Mouse (Mus musculus): Measurements from ENCODE around the gene Acot10. TPM values are rescaled to one million over a fixed set of nuclear protein-coding genes. Genes with fewer than 3 reads are reported as not detected.
"Not testable (repeated sequence)": the region's sequence is repeated elsewhere in the genome, so short reads cannot be mapped to it uniquely, and the experiment has no call there.

Gene Acot10
- under 1 TPM in 1 of 2 experiments, not detected in 1; 0.48 TPM for polyA plus RNA-seq (2017; shearing (Covaris generic))

DNA sequence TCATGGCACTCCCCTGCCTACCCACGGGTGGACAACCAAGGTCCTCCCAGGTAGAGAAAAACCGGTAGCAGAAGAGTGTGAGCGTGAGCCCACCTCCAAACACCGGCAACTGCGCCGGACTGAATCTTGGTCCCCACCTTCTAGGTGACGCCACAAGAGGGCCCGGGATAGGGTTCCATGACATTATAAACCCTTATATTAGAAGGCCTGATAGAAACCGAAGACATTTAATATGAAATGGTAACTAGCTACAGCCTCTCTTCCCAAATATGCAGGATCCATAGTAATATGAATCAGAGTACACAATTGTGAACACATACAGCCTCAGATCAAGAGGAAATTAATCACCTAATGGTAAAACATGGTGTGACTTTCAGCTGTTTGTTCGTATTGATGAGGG is at the start of gene Acot10:
Acot10 (minus strand) TSS at position 101 of the 400 bp plus-strand sequence.
- no peak for ATAC-seq

GRCm38 (mm10) chr15:20711859-20712258 is 45.3 kb upstream of the Acot10 start:
- ATAC-seq = no peak

- no peak for ATAC-seq
Measured at GRCm38 (mm10) chr15:20696229-20696628, 29.7 kb upstream of the Acot10 start.

DNA sequence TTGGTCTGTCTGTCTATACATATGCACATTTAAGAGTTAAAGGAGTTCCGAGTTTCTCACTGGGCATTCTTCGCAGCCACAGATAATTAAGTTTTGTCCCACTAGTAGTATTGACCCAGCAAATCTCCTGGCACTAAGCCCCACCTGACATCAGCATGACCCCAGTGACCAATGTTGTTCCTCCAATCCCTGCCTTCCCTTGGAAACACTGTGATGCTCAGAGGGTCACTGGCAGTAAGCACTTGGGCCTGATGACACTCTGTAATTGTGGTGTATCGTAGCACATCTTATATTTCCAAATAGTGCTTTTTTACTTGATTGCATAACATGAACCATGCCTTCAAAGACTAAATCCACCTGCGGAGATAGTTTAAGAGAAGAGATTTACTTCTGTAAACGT is 17.6 kb upstream of the Acot10 start:
- no peak for ATAC-seq

GRCm38 (mm10) chr15:20682719-20683118 is 16.2 kb upstream of the Acot10 start:
- no peak for ATAC-seq

- ATAC-seq = not testable (repeated sequence)
Measured at GRCm38 (mm10) chr15:20669507-20669906, 3.0 kb upstream of the Acot10 start.

DNA sequence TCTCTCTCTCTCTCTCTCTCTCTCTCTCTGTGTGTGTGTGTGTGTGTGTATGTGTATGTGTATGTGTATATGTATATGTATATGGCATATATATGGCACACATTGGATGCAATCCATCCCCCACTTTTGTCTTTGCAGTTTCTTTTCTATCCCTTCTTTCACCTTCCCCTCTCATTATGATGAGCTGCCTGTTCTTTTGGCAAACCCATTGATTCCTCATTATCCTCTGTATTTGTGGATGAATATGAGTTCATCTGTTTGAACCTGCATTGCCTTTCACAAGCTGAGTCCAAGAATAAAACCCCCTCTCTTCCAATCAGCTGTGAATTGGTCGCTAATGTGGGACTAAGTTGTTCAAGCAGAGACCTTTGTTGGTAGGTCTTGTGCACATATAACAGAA is 1.4 kb upstream of the Acot10 start:
- no peak for ATAC-seq

- ATAC-seq = no peak
Measured at GRCm38 (mm10) chr15:20667350-20667749, 800 bp upstream of the Acot10 start.

DNA sequence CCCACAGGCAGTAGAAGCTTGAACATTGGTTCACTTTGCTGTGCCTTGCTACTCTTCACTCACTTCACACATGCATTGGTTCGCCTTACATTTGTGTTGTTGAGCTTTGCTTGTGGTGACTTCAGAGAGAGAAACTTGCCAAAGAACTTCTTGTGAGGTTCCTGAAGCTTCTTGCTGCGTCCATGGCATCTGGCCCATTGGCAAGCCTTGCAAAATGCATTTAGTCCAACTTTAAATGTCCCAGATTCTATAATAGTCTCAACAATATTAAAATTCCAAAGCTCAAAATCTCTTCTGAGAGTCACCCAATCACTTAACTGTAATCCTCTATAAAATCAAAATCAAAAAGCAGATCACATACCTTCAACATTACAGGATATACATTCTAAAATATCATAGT is 6.3 kb downstream of the Acot10 start:
- no peak for ATAC-seq

DNA sequence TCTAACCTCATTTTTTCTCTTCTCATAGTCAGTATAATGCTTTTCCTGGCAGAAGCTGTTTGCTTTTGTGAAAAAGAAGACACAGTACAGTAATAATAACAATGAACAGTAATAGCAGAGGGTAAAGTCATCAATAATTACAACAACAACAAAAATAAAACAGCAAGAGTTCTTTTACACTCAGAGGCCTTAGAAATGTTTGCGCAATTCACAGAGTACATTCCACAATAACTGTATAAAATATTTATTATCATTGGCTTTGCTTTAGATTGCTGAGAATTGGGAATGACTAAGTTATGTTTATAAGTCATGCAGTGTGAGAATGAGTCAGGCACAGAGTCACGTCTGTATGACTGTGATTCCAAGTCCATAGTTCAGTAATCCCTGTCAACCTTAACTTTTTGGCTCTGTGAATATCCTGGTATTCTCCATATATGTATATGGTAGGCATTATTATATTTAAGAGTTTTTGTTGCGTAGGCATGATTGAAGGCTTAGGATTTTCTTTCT is 23.6 kb downstream of the Acot10 start:
- no peak for ATAC-seq

DNA sequence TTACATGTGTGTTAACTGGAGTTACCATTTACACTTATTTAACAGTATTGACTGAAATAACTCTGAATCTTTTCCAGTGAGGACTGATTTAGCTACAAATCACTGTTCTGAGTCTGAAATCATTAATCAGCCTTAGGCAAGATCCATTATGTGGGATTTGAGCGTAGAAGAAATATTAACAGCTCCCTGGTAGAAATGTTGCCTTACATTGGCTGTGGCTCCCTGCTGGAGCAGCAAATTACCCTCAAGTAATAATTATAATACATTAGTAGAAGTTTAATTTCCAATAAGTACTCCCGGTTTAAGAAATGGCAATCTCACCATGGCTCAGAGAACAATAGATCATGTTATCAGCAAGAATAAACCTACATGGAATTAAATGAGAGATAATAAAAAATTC is 27.4 kb downstream of the Acot10 start:
- no peak for ATAC-seq

DNA sequence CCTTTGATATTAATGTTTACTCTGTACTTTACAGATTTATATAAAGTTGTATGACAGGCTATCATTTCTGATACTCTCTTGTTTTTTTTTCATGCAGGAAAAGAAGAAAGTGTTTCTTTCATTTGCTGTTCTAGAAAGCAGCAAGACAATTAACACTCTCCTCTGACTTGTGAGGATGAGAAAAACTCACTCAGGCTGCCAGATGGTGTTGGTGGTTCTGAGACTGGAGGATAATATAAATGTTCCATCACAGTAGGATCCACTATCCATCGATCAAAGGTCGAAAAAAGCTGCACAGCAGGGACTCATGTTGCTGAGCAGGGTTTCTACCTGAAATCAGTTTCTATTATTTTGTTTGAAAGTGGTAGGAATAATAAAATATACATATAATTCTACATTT is 32.0 kb downstream of the Acot10 start:
- no peak for ATAC-seq

Other genes with a start within 250 kb of the Acot10 start
- gene Cdh12, start 217.5 kb downstream of the Acot10 start, polyA plus RNA-seq (2017; shearing (Covaris generic)) = not detected

Data from CD4-positive, CD25-positive, alpha-beta regulatory T cell, adult 4 months (primary cell).